In the genomic region with DNA sequence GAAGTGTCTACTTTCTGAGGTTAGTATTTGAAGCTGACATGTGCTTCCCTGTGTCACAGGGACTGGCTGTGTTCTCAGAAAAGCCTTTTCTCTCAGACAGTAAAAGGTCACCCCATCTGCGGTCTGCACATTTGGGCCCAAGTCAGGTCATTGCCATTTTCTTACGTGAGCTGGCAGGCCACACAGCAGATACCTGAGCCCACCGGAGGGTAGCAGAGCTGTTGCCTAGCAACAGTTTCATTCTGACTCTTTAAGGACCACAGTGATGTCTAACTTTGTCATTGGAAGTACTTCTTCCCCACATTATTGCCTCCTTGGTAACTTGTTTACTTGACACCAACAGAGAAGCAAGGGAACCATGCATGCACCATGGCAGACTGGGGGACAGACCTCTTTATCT, we compare ENCODE assay signal across 17 mouse cellular contexts. TPM values are rescaled to one million over a fixed set of nuclear protein-coding genes. Genes with fewer than 3 reads are reported as not detected.
DNase-seq lines count a peak whose midpoint lies in the region; ATAC-seq and TF ChIP-seq lines count a peak whose summit lies in the region.
"Had no signal": no experiment of that assay in that cellular context is flagged by ENCODE, and none has a peak within 500 bp of the region (broad histone marks: within the 10 kb centered on the region; RNA-seq: fewer than 3 reads in every experiment).

No protein-coding gene starts in this region.

- WGBS in hindbrain, embryonic 16.5 days, result 48% methylated on average over 3 of the region's 3 CpGs
- 51% methylated on average over 3 of the region's 3 CpGs for WGBS in hindbrain, embryonic 12.5 days
- WGBS in midbrain, postnatal 0 days, result 34% methylated on average over 3 of the region's 3 CpGs

- ATAC-seq in hindbrain, embryonic 16.5 days, result 0 out of 2 replicates have a peak, but pooled peaks have one; percentile 9
- no peak for ATAC-seq in hindbrain, embryonic 12.5 days (ENCODE audit: low FRiP score)
- ATAC-seq in CD4-positive, CD25-positive, alpha-beta regulatory T cell, adult 4 months, result peak; percentile 41
- ATAC-seq in midbrain, postnatal 0 days (ENCODE audit: low FRiP score), result no peak
- ATAC-seq: forebrain, embryonic 16.5 days; intestine, embryonic 16.5 days had no signal

- peak; percentile 37 for DNase-seq in brain, embryonic 14.5 days (ENCODE audit: low read depth)
- DNase-seq in midbrain, postnatal 0 days (ENCODE audit: low spot score), result no peak
- no peak for DNase-seq in gastrocnemius, postnatal 10 days
- DNase-seq: adrenal gland, adult 8-10 months; adrenal gland, postnatal 36 days; cerebellum, adult 11-12 months; cerebellum, adult 9-10 months; cerebellum, postnatal 25 days; gastrocnemius, postnatal 25 days had no signal

- no peak overlapping the region for H3K4me3 ChIP-seq in hindbrain, embryonic 16.5 days (ENCODE audit: low read length)
- no peak overlapping the region for H3K4me3 ChIP-seq in hindbrain, embryonic 12.5 days
- no peak overlapping the region for H3K4me3 ChIP-seq in midbrain, postnatal 0 days (ENCODE audit: low read depth, low read length)
- H3K4me3 ChIP-seq: embryonic facial prominence, embryonic 12.5 days; forebrain, embryonic 12.5 days; heart, embryonic 12.5 days had no signal

- peaks cover 9% of the 10 kb centered on the region for H3K4me1 ChIP-seq in hindbrain, embryonic 16.5 days (ENCODE audit: control insufficient read depth, insufficient read depth, low read depth, low read length)
- peaks cover 31% of the 10 kb centered on the region for H3K4me1 ChIP-seq in hindbrain, embryonic 12.5 days
- 0 out of 2 replicates have a peak, but pooled peaks cover 3% of the 10 kb centered on the region for H3K4me1 ChIP-seq in midbrain, postnatal 0 days (ENCODE audit: insufficient read depth, low read length)

- H3K9ac ChIP-seq in hindbrain, embryonic 16.5 days (ENCODE audit: low read depth, low read length), result no peak overlapping the region
- no peak overlapping the region for H3K9ac ChIP-seq in hindbrain, embryonic 12.5 days
- no peak overlapping the region for H3K9ac ChIP-seq in midbrain, postnatal 0 days (replicated peaks; ENCODE audit: low read length, poor library complexity, severe bottlenecking)
- H3K9ac ChIP-seq: embryonic facial prominence, embryonic 12.5 days; forebrain, embryonic 12.5 days; heart, embryonic 12.5 days had no signal

- no peaks in the 10 kb centered on the region for H3K9me3 ChIP-seq in hindbrain, embryonic 16.5 days (ENCODE audit: control insufficient read depth, low read length)
- H3K9me3 ChIP-seq in hindbrain, embryonic 12.5 days (replicated peaks), result no peaks in the 10 kb centered on the region
- no peaks in the 10 kb centered on the region for H3K9me3 ChIP-seq in midbrain, postnatal 0 days (ENCODE audit: low read length)
- H3K9me3 ChIP-seq: embryonic facial prominence, embryonic 12.5 days; forebrain, embryonic 12.5 days; heart, embryonic 12.5 days had no signal

- H3K27ac ChIP-seq in hindbrain, embryonic 16.5 days (ENCODE audit: low read depth, low read length), result no peak overlapping the region; the same call in 1 of the 2 replicates
- H3K27ac ChIP-seq in hindbrain, embryonic 12.5 days, result no peak overlapping the region
- H3K27ac ChIP-seq in midbrain, postnatal 0 days (ENCODE audit: low read depth, low read length), result 0 out of 2 replicates have a peak overlapping the region, but pooled peaks have one; percentile 18
- H3K27ac ChIP-seq: embryonic facial prominence, embryonic 12.5 days; forebrain, embryonic 12.5 days had no signal

- no peak for TF ChIP-seq CTCF in brain, embryonic 14.5 days (IDR thresholded peaks at IDR 0.05; ENCODE audit: borderline replicate concordance, extremely low read depth, insufficient read depth, insufficient read length)
- TF ChIP-seq CTCF in midbrain, postnatal 0 days (IDR thresholded peaks at IDR 0.05), result no peak

- no peak for TF ChIP-seq POLR2A in brain, embryonic 14.5 days (IDR thresholded peaks at IDR 0.05; ENCODE audit: borderline replicate concordance, extremely low read depth, insufficient read depth, insufficient read length, poor library complexity, severe bottlenecking)

- H3K4me2 ChIP-seq in hindbrain, embryonic 16.5 days (ENCODE audit: low read length), result no peak overlapping the region
- H3K4me2 ChIP-seq in hindbrain, embryonic 12.5 days (replicated peaks), result no peak overlapping the region
- no peak overlapping the region for H3K4me2 ChIP-seq in midbrain, postnatal 0 days (ENCODE audit: low read depth, low read length, poor library complexity, severe bottlenecking)
- H3K4me2 ChIP-seq: embryonic facial prominence, embryonic 12.5 days; forebrain, embryonic 12.5 days; heart, embryonic 12.5 days had no signal

- H3K27me3 ChIP-seq in hindbrain, embryonic 16.5 days (replicated peaks; ENCODE audit: control insufficient read depth, insufficient read depth, low read length), result no peaks in the 10 kb centered on the region
- no peaks in the 10 kb centered on the region for H3K27me3 ChIP-seq in hindbrain, embryonic 12.5 days
- no peaks in the 10 kb centered on the region for H3K27me3 ChIP-seq in midbrain, postnatal 0 days (ENCODE audit: insufficient read depth, low read length)
- H3K27me3 ChIP-seq: embryonic facial prominence, embryonic 12.5 days; heart, embryonic 12.5 days had no signal

- H3K36me3 ChIP-seq in hindbrain, embryonic 16.5 days (ENCODE audit: control insufficient read depth, insufficient read depth, low read length), result no peaks in the 10 kb centered on the region
- no peaks in the 10 kb centered on the region for H3K36me3 ChIP-seq in hindbrain, embryonic 12.5 days
- no peaks in the 10 kb centered on the region for H3K36me3 ChIP-seq in midbrain, postnatal 0 days (ENCODE audit: insufficient read depth, low read length)
- H3K36me3 ChIP-seq: embryonic facial prominence, embryonic 12.5 days; forebrain, embryonic 12.5 days; heart, embryonic 12.5 days had no signal

RNA-seq across cellular contexts. Expression of gene Eipr1, which starts 41.0 kb away (rescaled TPM):
- 68.3 and 71.7 TPM in 2 replicates for polyA plus RNA-seq in hindbrain, embryonic 16.5 days (2015; fragmentation: Nextera tagmentation; extraction: Ambion mirVana)
- polyA plus RNA-seq in hindbrain, embryonic 12.5 days (2016; fragmentation: Nextera tagmentation; extraction: Ambion mirVana), result 48.9 and 49.6 TPM in 2 replicates
- 10 to 100 TPM; 40.1 to 54.7 TPM for polyA plus RNA-seq in CD4-positive, CD25-positive, alpha-beta regulatory T cell, adult 4 months (2017; shearing (Covaris generic))
- 57.1 and 59.9 TPM in 2 replicates for polyA plus RNA-seq in brain, embryonic 14.5 days (2012; rRNA removed)
- total RNA-seq in midbrain, postnatal 0 days (2014; rRNA removed), result 57.4 and 62.2 TPM in 2 replicates
- 59.6 and 66.4 TPM in 2 replicates for polyA plus RNA-seq in midbrain, postnatal 0 days (2015; fragmentation: Nextera tagmentation; extraction: Ambion mirVana)
- 1 to 10 TPM; 6.4 to 6.9 TPM for total RNA-seq in gastrocnemius, postnatal 10 days (2021)

RNA-seq across cellular contexts. Expression of gene Trappc12, which starts 42.3 kb away (rescaled TPM):
- polyA plus RNA-seq in hindbrain, embryonic 16.5 days (2015; fragmentation: Nextera tagmentation; extraction: Ambion mirVana), result 41.4 and 43.1 TPM in 2 replicates
- 42.1 and 43.2 TPM in 2 replicates for polyA plus RNA-seq in hindbrain, embryonic 12.5 days (2016; fragmentation: Nextera tagmentation; extraction: Ambion mirVana)
- 10 to 100 TPM; 44.8 to 63.7 TPM for polyA plus RNA-seq in CD4-positive, CD25-positive, alpha-beta regulatory T cell, adult 4 months (2017; shearing (Covaris generic))
- polyA plus RNA-seq in brain, embryonic 14.5 days (2012; rRNA removed), result 40.6 and 41.8 TPM in 2 replicates
- total RNA-seq in midbrain, postnatal 0 days (2014; rRNA removed), result 53.2 and 54.4 TPM in 2 replicates
- 37.9 and 38.8 TPM in 2 replicates for polyA plus RNA-seq in midbrain, postnatal 0 days (2015; fragmentation: Nextera tagmentation; extraction: Ambion mirVana)
- total RNA-seq in gastrocnemius, postnatal 10 days (2021), result 10 to 100 TPM; 15.0 to 18.4 TPM

Comparison
In these comparisons a context has a peak if more than half of its experiments do, and no peak if none do; other contexts are left out.
1. ATAC-seq: peak in hindbrain, embryonic 16.5 days (single experiment) and CD4-positive, CD25-positive, alpha-beta regulatory T cell, adult 4 months (single experiment); none in hindbrain, embryonic 12.5 days (single experiment) and midbrain, postnatal 0 days (single experiment).